Mouse (Mus musculus) erythroblast, embryonic 14.5 days (primary cell): Measurements from ENCODE around the gene Fam214a.

Experiments used
- GATA1 ChIP-seq: IDR thresholded peaks from 2 replicates; pipeline ENCODE4 v1.6.1; 2012; ENCODE audit warnings: low read length, inconsistent platforms, mixed read lengths
- TAL1 ChIP-seq: IDR thresholded peaks from 3 replicates; pipeline ENCODE4 v1.6.1; 2012; ENCODE audit warnings: low read length, inconsistent platforms, mixed read lengths

DNA sequence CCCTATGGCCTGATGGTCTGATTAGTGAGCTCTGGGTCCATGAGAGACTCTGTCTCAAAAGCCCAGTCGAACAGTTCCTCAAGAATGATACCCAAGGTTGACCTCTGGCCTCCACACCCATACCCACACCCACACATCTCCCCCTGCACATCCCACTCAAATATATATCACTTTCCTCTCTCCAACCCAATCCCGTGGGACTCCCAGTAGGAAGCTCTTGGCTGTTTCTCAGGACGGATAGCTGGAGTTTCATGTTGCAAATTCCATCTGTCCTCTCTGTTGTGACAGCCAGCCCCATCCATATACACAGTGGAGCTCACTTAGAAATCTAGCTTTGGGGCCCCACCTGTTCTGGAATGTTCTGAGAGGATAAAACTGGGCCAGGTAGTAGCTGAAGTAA is 29.8 kb upstream of the Fam214a start:
- TF ChIP-seq GATA1, result no peak
- TF ChIP-seq TAL1, result no peak
